Mouse (Mus musculus) liver, adult 2 months (tissue): ENCODE measurements around the gene Dpf3. TPM values are rescaled to one million over a fixed set of nuclear protein-coding genes. Genes with fewer than 3 reads are reported as not detected.

Source experiments
- DNase-seq: peaks from one replicate; pipeline ENCODE4 v3.0.0-alpha.2; 2011; ENCODE audit warnings: low read depth, low spot score; ENCODE audit errors: extremely low read depth
- H3K27ac ChIP-seq: fragments of 200-500 bp; replicated peaks from 2 replicates; pipeline ENCODE4 v1.5.1; 2012; ENCODE audit warnings: low read depth, mild to moderate bottlenecking, control low read depth, inconsistent platforms, low read length; ENCODE audit not compliant: insufficient read depth
- H3K27me3 ChIP-seq: fragments of 200-500 bp; 2 replicates; pipeline ENCODE4 v1.6.1; 2012; ENCODE audit warnings: mild to moderate bottlenecking, moderate library complexity, low read length, inconsistent platforms; ENCODE audit not compliant: control insufficient read depth, insufficient read depth
- H3K36me3 ChIP-seq: fragments of 200-500 bp; 2 replicates; pipeline ENCODE4 v1.6.1; 2012; ENCODE audit warnings: low read length, inconsistent platforms; ENCODE audit not compliant: control insufficient read depth, insufficient read depth
- H3K4me1 ChIP-seq: fragments of 200-500 bp; 2 replicates; pipeline ENCODE4 v1.6.1; 2011; ENCODE audit warnings: low read length; ENCODE audit not compliant: control insufficient read depth, insufficient read depth
- H3K4me3 ChIP-seq: fragments of 200-500 bp; 2 replicates; pipeline ENCODE4 v1.5.1; 2011; ENCODE audit warnings: low read depth, mild to moderate bottlenecking, control low read depth, low read length, moderate library complexity; ENCODE audit not compliant: insufficient read depth
- H3K79me2 ChIP-seq: fragments of 200-500 bp; 2 replicates; pipeline ENCODE4 v1.6.1; 2012; ENCODE audit warnings: inconsistent platforms, mild to moderate bottlenecking, low read length, moderate library complexity; ENCODE audit not compliant: control insufficient read depth, insufficient read depth
- H3K9ac ChIP-seq: fragments of 200-500 bp; 2 replicates; pipeline ENCODE4 v1.6.1; 2012; ENCODE audit warnings: low read depth, mild to moderate bottlenecking, control low read depth, inconsistent platforms, low read length
- CTCF ChIP-seq: fragments of 200-500 bp; IDR thresholded peaks from 2 replicates; pipeline ENCODE4 v1.5.1; 2011; ENCODE audit warnings: low read depth, low read length, control low read depth
- POLR2A ChIP-seq: fragments of 200-500 bp; IDR thresholded peaks from 2 replicates; pipeline ENCODE4 v1.6.1; 2011; ENCODE audit warnings: low read length, control low read depth; ENCODE audit not compliant: insufficient read depth; ENCODE audit errors: extremely low read depth
- whole genome bisulfite sequencing: fragments of 180-500 bp; shearing (Covaris S2); methylation state at CpG from one replicate; pipeline ENCODE4 v1.1.7; 2018; 5-methylcytosine and 5-hydroxymethylcytosine counted together
- polyA plus RNA-seq: library from polyadenylated mRNA; depleted of rRNA; stranded (reverse); fragments of >200 nt; gene quantifications from 2 replicates; pipeline ENCODE4 v1.2.3, GENCODE M21; 2012
- total RNA-seq: library from RNA; depleted of rRNA; stranded (reverse); fragments of >200 nt; gene quantifications from 2 replicates; pipeline ENCODE4 v1.2.3, GENCODE M21; 2014

Gene Dpf3
- total and polyA plus RNA-seq, 2 experiments: 1.6 to 2.4 TPM

- 97% methylated on average over 11 of the region's 11 CpGs for WGBS
- Histone ChIP-seq H3K27me3 (no peaks in the 10 kb centered on the region), H3K36me3 (no peaks in the 10 kb centered on the region), H3K4me1 (no peaks in the 10 kb centered on the region), H3K79me2 (no peaks in the 10 kb centered on the region), H3K4me3 (no peak overlapping the region), H3K9ac (no peak overlapping the region), H3K27ac (no peak overlapping the region)
- no peak for TF ChIP-seq POLR2A
- no peak for TF ChIP-seq CTCF
- DNase-seq: no peak
Measured at GRCm38 (mm10) chr12:83309031-83309804, 178.3 kb downstream of the Dpf3 start.

- Histone ChIP-seq H3K36me3 (no peaks in the 10 kb centered on the region), H3K9ac (no peak overlapping the region), H3K4me3 (no peak overlapping the region), H3K79me2 (no peaks in the 10 kb centered on the region), H3K27ac (no peak overlapping the region), H3K27me3 (no peaks in the 10 kb centered on the region), H3K4me1 (no peaks in the 10 kb centered on the region)
- TF ChIP-seq POLR2A (no peak), CTCF (no peak)
- WGBS: 88% methylated on average over 4 of the region's 4 CpGs
- no peak for DNase-seq
Measured at GRCm38 (mm10) chr12:83308627-83309026, 178.9 kb downstream of the Dpf3 start.

DNA sequence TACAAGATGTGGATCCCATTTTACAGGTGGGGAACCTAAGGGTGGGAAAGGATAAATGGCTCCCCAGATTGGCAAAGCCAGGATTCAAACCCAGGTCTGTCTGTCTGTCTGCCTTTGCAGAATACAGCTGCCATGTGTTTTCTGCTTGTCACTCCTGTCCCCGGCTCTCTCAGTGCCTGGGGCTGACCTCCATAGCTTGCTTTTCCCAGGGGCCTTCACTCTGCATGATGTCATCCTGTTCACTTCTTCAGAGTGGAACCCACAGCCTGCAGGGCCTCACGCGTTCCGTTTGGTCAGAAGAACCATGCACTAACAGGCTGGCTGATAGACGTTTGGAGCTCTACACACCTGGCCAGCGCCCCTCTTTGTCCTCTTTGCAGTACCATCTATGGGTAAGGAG, 184.3 kb downstream of the Dpf3 start:
- H3K9ac ChIP-seq: no peak overlapping the region
- no peak for TF ChIP-seq POLR2A
- H3K79me2 ChIP-seq: no peaks in the 10 kb centered on the region
- no peak overlapping the region for H3K4me3 ChIP-seq
- no peaks in the 10 kb centered on the region for H3K36me3 ChIP-seq
- no peaks in the 10 kb centered on the region for H3K4me1 ChIP-seq
- 85% methylated on average over 6 of the region's 6 CpGs for WGBS
- no peaks in the 10 kb centered on the region for H3K27me3 ChIP-seq
- no peak for DNase-seq
- no peak overlapping the region for H3K27ac ChIP-seq

DNA sequence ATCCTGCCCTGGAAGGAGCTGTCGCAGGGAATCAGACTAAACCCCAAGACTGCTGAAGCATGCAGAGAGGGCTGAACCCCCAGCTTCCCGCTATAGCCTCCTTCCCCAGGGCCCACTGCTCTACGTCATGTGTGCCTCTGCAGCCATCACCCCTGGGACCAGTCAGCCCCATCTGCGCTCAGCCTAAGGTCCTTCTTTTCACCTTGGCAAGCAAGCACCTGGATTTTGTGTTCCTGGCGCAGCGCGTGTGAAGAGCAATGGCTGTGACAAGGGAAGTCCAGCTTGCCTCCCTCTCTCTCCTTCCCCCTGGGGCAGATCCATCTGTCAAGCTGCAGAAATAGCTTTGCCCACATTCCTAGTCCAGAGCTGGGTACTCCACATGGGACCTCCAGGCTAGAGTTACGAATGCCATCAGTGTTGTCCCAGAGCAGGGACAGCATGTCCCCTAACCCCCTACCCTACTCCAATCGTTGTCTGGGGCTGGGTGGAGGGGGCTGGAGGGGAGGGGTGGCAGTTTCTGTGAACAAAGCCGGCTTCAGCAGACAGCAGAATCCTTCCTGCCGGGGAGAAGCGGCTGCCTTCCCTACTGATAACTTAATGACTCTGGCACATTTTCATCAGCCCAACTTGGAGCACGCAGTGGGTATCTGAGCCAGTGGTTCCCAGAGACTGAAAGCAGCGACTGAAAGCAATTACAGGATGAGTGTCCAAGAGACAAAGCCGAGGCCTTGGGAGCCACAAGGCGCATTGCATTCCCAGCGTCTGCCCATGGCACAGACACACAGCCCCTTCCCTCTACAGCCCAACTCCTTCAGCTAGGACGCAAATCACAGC, 185.0 kb downstream of the Dpf3 start:
- DNase-seq: peak; percentile 3
- Histone ChIP-seq H3K9ac (no peak overlapping the region), H3K36me3 (no peaks in the 10 kb centered on the region), H3K4me3 (no peak overlapping the region), H3K4me1 (no peaks in the 10 kb centered on the region), H3K27me3 (no peaks in the 10 kb centered on the region), H3K27ac (no peak overlapping the region), H3K79me2 (no peaks in the 10 kb centered on the region)
- TF ChIP-seq POLR2A (no peak), CTCF (no peak)
- WGBS: 83% methylated on average over 18 of the region's 18 CpGs

DNA sequence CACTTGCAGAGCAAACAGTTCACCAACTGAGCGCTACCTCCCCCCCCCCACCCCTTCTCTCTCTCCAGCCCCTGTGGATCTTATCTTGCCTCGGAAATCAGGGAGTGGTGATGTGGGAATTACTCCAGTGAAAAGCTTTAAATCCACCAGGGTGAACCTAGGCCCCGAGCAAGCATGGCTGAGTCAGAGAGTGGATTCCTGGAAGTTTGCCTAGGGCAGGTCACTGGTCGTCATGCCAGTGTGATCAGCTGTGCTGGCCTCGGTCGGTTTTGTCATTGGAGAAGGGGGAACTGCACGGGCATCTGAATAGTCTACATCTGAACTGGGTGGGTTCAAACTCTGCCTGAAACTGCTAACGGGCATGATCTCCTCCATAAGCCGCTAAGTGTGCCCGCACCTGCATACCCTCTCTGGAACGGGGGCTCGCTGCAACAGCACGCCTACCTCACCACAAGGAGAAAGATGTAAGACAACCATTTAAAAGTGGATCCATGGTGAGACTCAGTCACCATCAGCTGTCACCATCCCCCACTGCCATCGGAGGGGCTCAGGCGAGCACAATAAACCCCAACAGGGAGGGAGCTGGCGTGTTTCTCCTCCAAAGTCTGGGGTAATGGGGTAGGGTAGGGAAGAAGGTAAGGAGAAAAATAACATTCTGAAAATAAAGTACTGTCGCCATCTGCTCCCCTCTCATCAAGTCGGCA, 185.7 kb downstream of the Dpf3 start:
- Histone ChIP-seq H3K9ac (no peak overlapping the region), H3K36me3 (no peaks in the 10 kb centered on the region), H3K4me1 (no peaks in the 10 kb centered on the region), H3K27ac (no peak overlapping the region), H3K79me2 (no peaks in the 10 kb centered on the region), H3K4me3 (no peak overlapping the region), H3K27me3 (no peaks in the 10 kb centered on the region)
- WGBS: 73% methylated on average over 18 of the region's 18 CpGs
- TF ChIP-seq POLR2A: no peak
- no peak for TF ChIP-seq CTCF
- peak; percentile 2 for DNase-seq
